Mouse (Mus musculus): ENCODE measurements around the gene Zfp280d. TPM values are rescaled to one million over a fixed set of nuclear protein-coding genes. Genes with fewer than 3 reads are reported as not detected.
A peak's percentile ranks its signal among the peaks of the same experiment; 100 is the strongest.

The Zfp280d gene
- polyA plus RNA-seq, 1 experiment from 2014 or later, result 11.4 TPM

GRCm38 (mm10) chr9:72276941-72277340, 2.3 kb downstream of the Zfp280d start:
- Histone ChIP-seq H3K9ac (no peak overlapping the region), H3K4me3 (replicated peaks) (peak overlapping the region; percentile 21), H3K27ac (replicated peaks) (peak overlapping the region; percentile 5), H3K4me2 (peak overlapping the region; percentile 50), H3K27me3 (no peaks in the 10 kb centered on the region), H3K9me3 (replicated peaks) (no peaks in the 10 kb centered on the region; the same call in 1 of the 2 replicates), H3K4me1 (replicated peaks) (peaks cover 24% of the 10 kb centered on the region), H3K36me3 (replicated peaks) (no peaks in the 10 kb centered on the region)
- no peak for ATAC-seq (ENCODE audit: insufficient read depth)

DNA sequence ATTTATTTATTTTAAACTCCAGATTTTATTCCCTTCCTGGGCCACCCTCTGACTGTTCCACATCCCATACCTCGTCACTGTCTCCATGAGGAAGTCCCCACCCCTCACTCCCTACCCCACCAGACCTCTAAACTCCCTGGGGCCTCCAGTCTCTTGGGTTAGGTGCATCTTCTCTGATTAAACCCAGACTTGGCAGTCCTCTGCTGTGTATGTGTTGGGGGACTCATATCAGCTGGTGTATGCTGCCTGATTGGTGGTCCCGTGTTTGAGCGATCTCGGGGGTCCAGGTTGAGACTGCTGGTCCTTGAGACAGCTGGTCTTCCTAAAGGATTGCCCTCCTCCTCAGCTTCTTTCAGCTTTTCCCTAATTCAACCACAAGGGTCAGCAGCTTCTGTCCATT, 5.3 kb downstream of the Zfp280d start:
- Histone ChIP-seq H3K4me2 (no peak overlapping the region), H3K9me3 (replicated peaks) (no peaks in the 10 kb centered on the region), H3K9ac (no peak overlapping the region), H3K27me3 (no peaks in the 10 kb centered on the region), H3K4me3 (replicated peaks) (no peak overlapping the region), H3K36me3 (replicated peaks) (no peaks in the 10 kb centered on the region), H3K4me1 (replicated peaks) (peaks cover 20% of the 10 kb centered on the region), H3K27ac (replicated peaks) (no peak overlapping the region)
- ATAC-seq (ENCODE audit: insufficient read depth), result no peak
- 75% methylated on average over 4 of the region's 4 CpGs for WGBS (ENCODE audit: insufficient replicate concordance)

- no peak for ATAC-seq (ENCODE audit: insufficient read depth)
- Histone ChIP-seq H3K9ac (no peak overlapping the region), H3K36me3 (replicated peaks) (peaks cover 19% of the 10 kb centered on the region), H3K9me3 (replicated peaks) (no peaks in the 10 kb centered on the region), H3K4me3 (replicated peaks) (no peak overlapping the region), H3K4me2 (no peak overlapping the region), H3K27ac (replicated peaks) (no peak overlapping the region), H3K27me3 (no peaks in the 10 kb centered on the region), H3K4me1 (replicated peaks) (peaks cover 14% of the 10 kb centered on the region)
- 24% methylated on average over 2 of the region's 2 CpGs for WGBS (ENCODE audit: insufficient replicate concordance)
Observed at GRCm38 (mm10) chr9:72287696-72288095, 13.0 kb downstream of the Zfp280d start.

GRCm38 (mm10) chr9:72288210-72288609, 13.6 kb downstream of the Zfp280d start:
- WGBS (ENCODE audit: insufficient replicate concordance), result 67% methylated on average over 2 of the region's 2 CpGs
- H3K27ac ChIP-seq (replicated peaks), result 0 out of 2 replicates have a peak overlapping the region, but pooled peaks have one; percentile 16
- ATAC-seq (ENCODE audit: insufficient read depth), result no peak
- no peak overlapping the region for H3K9ac ChIP-seq
- no peak overlapping the region for H3K4me2 ChIP-seq
- H3K36me3 ChIP-seq (replicated peaks), result peaks cover 19% of the 10 kb centered on the region
- no peaks in the 10 kb centered on the region for H3K27me3 ChIP-seq
- peaks cover 14% of the 10 kb centered on the region for H3K4me1 ChIP-seq (replicated peaks)
- no peaks in the 10 kb centered on the region for H3K9me3 ChIP-seq (replicated peaks)
- H3K4me3 ChIP-seq (replicated peaks), result no peak overlapping the region

GRCm38 (mm10) chr9:72289094-72289493, 14.4 kb downstream of the Zfp280d start:
- H3K9me3 ChIP-seq (replicated peaks), result no peaks in the 10 kb centered on the region
- no peak overlapping the region for H3K27ac ChIP-seq (replicated peaks)
- WGBS (ENCODE audit: insufficient replicate concordance), result 84% methylated on average over 1 of the region's 1 CpGs

GRCm38 (mm10) chr9:72294076-72294475, 19.4 kb downstream of the Zfp280d start:
- Histone ChIP-seq H3K9ac (no peak overlapping the region), H3K36me3 (replicated peaks) (peaks cover 21% of the 10 kb centered on the region), H3K27me3 (no peaks in the 10 kb centered on the region), H3K4me2 (no peak overlapping the region), H3K4me3 (replicated peaks) (no peak overlapping the region), H3K27ac (replicated peaks) (no peak overlapping the region), H3K4me1 (replicated peaks) (no peaks in the 10 kb centered on the region), H3K9me3 (replicated peaks) (no peaks in the 10 kb centered on the region)
- ATAC-seq (ENCODE audit: insufficient read depth), result no peak

More at GRCm38 (mm10) chr9:72289094-72289493, 14.4 kb downstream of the Zfp280d start:
- Histone ChIP-seq H3K36me3 (replicated peaks) (peaks cover 19% of the 10 kb centered on the region), H3K9ac (no peak overlapping the region), H3K4me1 (replicated peaks) (peaks cover 14% of the 10 kb centered on the region), H3K4me3 (replicated peaks) (no peak overlapping the region), H3K4me2 (no peak overlapping the region), H3K27me3 (no peaks in the 10 kb centered on the region)
- no peak for ATAC-seq (ENCODE audit: insufficient read depth)

DNA sequence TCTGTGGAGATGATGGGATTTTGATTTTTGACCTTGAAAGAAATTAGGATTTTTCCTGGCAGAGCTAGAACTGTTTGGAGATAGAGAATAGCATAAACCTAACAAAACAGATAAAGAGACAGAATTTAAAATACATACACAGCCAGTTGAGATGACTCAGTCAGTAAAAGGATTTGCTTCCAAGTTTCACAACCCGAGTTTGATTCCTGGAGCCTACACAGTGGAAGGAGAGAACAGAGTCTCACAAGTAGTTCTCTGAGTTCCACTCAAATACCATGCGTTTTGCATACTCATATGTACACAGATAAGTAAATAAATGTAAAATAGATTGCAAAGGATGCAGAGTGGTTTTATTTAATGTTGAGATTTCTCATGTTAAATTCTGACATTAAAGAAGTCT, 35.1 kb downstream of the Zfp280d start:
- H3K36me3 ChIP-seq (replicated peaks), result peaks cover 43% of the 10 kb centered on the region
- H3K27ac ChIP-seq (replicated peaks), result no peak overlapping the region
- no peaks in the 10 kb centered on the region for H3K27me3 ChIP-seq
- no peak for ATAC-seq (ENCODE audit: insufficient read depth)
- no peaks in the 10 kb centered on the region for H3K4me1 ChIP-seq (replicated peaks)
- no peak overlapping the region for H3K4me3 ChIP-seq (replicated peaks)
- H3K4me2 ChIP-seq, result no peak overlapping the region
- H3K9ac ChIP-seq, result no peak overlapping the region
- H3K9me3 ChIP-seq (replicated peaks), result no peaks in the 10 kb centered on the region
- 71% methylated on average over 2 of the region's 2 CpGs for WGBS (ENCODE audit: insufficient replicate concordance)

- 96% methylated on average over 2 of the region's 2 CpGs for WGBS (ENCODE audit: insufficient replicate concordance)
- no peaks in the 10 kb centered on the region for H3K9me3 ChIP-seq (replicated peaks)
Observed at GRCm38 (mm10) chr9:72333221-72333620, 58.6 kb downstream of the Zfp280d start.

GRCm38 (mm10) chr9:72336069-72336468, 61.4 kb downstream of the Zfp280d start:
- 11% methylated on average over 2 of the region's 2 CpGs for WGBS (ENCODE audit: insufficient replicate concordance)
- Histone ChIP-seq H3K27me3 (no peaks in the 10 kb centered on the region), H3K4me2 (no peak overlapping the region), H3K27ac (replicated peaks) (no peak overlapping the region; the same call in 1 of the 2 replicates), H3K9ac (no peak overlapping the region), H3K36me3 (replicated peaks) (peaks cover 36% of the 10 kb centered on the region), H3K9me3 (replicated peaks) (no peaks in the 10 kb centered on the region), H3K4me1 (replicated peaks) (0 out of 2 replicates have a peak, but pooled peaks cover 5% of the 10 kb centered on the region), H3K4me3 (replicated peaks) (no peak overlapping the region)
- peak; percentile 34; the same call in 1 of the 2 replicates for ATAC-seq (ENCODE audit: insufficient read depth)

More at GRCm38 (mm10) chr9:72333221-72333620, 58.6 kb downstream of the Zfp280d start:
- no peak overlapping the region for H3K27ac ChIP-seq (replicated peaks)
- no peaks in the 10 kb centered on the region for H3K27me3 ChIP-seq
- peaks cover 37% of the 10 kb centered on the region for H3K36me3 ChIP-seq (replicated peaks)
- ATAC-seq (ENCODE audit: insufficient read depth), result no peak
- H3K4me1 ChIP-seq (replicated peaks), result 0 out of 2 replicates have a peak, but pooled peaks cover 5% of the 10 kb centered on the region
- H3K4me2 ChIP-seq, result no peak overlapping the region
- H3K9ac ChIP-seq, result no peak overlapping the region
- H3K4me3 ChIP-seq (replicated peaks), result no peak overlapping the region

GRCm38 (mm10) chr9:72339119-72339518, 64.5 kb downstream of the Zfp280d start:
- peaks cover 27% of the 10 kb centered on the region for H3K36me3 ChIP-seq (replicated peaks)
- ATAC-seq (ENCODE audit: insufficient read depth), result no peak
- no peaks in the 10 kb centered on the region for H3K27me3 ChIP-seq
- 84% methylated on average over 2 of the region's 2 CpGs for WGBS (ENCODE audit: insufficient replicate concordance)
- H3K27ac ChIP-seq (replicated peaks), result no peak overlapping the region
- no peaks in the 10 kb centered on the region for H3K9me3 ChIP-seq (replicated peaks)
- no peak overlapping the region for H3K4me2 ChIP-seq
- H3K9ac ChIP-seq, result no peak overlapping the region
- H3K4me1 ChIP-seq (replicated peaks), result 0 out of 2 replicates have a peak, but pooled peaks cover 5% of the 10 kb centered on the region
- no peak overlapping the region for H3K4me3 ChIP-seq (replicated peaks)

- Histone ChIP-seq H3K36me3 (replicated peaks) (peaks cover 30% of the 10 kb centered on the region), H3K4me1 (replicated peaks) (no peaks in the 10 kb centered on the region), H3K9me3 (replicated peaks) (no peaks in the 10 kb centered on the region)
Observed at GRCm38 (mm10) chr9:72343844-72344243, 69.2 kb downstream of the Zfp280d start.

DNA sequence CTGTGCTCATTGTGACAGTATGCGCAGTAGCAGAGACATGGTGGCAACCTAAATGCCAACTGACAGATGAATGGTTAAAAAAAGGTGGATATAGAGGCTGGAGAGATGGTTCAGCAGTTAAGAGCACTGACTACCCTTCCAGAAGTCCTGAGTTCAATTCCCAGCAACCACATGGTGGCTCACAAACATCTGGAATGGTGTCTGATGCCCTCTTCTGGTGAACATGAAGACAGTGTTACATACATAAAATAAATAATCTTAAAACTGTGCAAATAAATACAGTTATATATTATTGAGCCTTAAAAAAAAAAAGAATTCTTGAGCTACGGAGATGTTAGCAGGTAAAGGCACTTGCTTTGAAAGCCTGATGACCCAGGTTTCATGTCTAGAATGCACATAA, 97.7 kb downstream of the Zfp280d start:
- Histone ChIP-seq H3K4me3 (replicated peaks) (no peak overlapping the region), H3K27me3 (no peaks in the 10 kb centered on the region)
- 79% methylated on average over 2 of the region's 2 CpGs for WGBS (ENCODE audit: insufficient replicate concordance)

More at GRCm38 (mm10) chr9:72343844-72344243, 69.2 kb downstream of the Zfp280d start:
- no peak overlapping the region for H3K27ac ChIP-seq (replicated peaks)
- H3K4me3 ChIP-seq (replicated peaks), result no peak overlapping the region
- H3K4me2 ChIP-seq, result no peak overlapping the region
- no peak for ATAC-seq (ENCODE audit: insufficient read depth)
- no peak overlapping the region for H3K9ac ChIP-seq
- no peaks in the 10 kb centered on the region for H3K27me3 ChIP-seq

More for the DNA sequence above, 97.7 kb downstream of the Zfp280d start:
- Histone ChIP-seq H3K9me3 (replicated peaks) (no peaks in the 10 kb centered on the region), H3K4me2 (no peak overlapping the region), H3K27ac (replicated peaks) (no peak overlapping the region), H3K4me1 (replicated peaks) (no peaks in the 10 kb centered on the region), H3K36me3 (replicated peaks) (no peaks in the 10 kb centered on the region), H3K9ac (no peak overlapping the region)
- no peak for ATAC-seq (ENCODE audit: insufficient read depth)
